Mouse (Mus musculus) limb, embryonic 10.5 days (tissue): ENCODE results near the gene Pnpla2. TPM values are rescaled to one million over a fixed set of nuclear protein-coding genes. Genes with fewer than 3 reads are reported as not detected.
"Not testable (repeated sequence)": the region's sequence is repeated elsewhere in the genome, so short reads cannot be mapped to it uniquely, and the experiment has no call there.

Experiments
- DNase-seq: peaks from one replicate; pipeline ENCODE4 v3.0.0-alpha.2; 2017; ENCODE audit warnings: low spot score
- H3K27ac ChIP-seq: fragments of 300-500 bp; sonication (generic); 2 replicates; pipeline ENCODE4 v1.5.1; 2016; ENCODE audit warnings: mild to moderate bottlenecking
- H3K27me3 ChIP-seq: fragments of 300-500 bp; sonication (generic); 2 replicates; pipeline ENCODE4 v1.6.1; 2016; ENCODE audit warnings: low read depth, mild to moderate bottlenecking; ENCODE audit not compliant: poor library complexity, severe bottlenecking
- H3K36me3 ChIP-seq: fragments of 300-500 bp; sonication (generic); 2 replicates; pipeline ENCODE4 v1.6.1; 2016; ENCODE audit warnings: mild to moderate bottlenecking, moderate library complexity
- H3K4me1 ChIP-seq: fragments of 300-500 bp; sonication (generic); 2 replicates; pipeline ENCODE4 v1.6.1; 2016
- H3K4me3 ChIP-seq: fragments of 300-500 bp; sonication (generic); 2 replicates; pipeline ENCODE4 v1.5.1; 2016; ENCODE audit warnings: mild to moderate bottlenecking, moderate library complexity
- H3K9me3 ChIP-seq: fragments of 300-500 bp; sonication (generic); replicated peaks from 2 replicates; pipeline ENCODE4 v1.6.1; 2016; ENCODE audit warnings: mild to moderate bottlenecking
- whole genome bisulfite sequencing: fragments of 180-500 bp; shearing (Covaris S2); methylation state at CpG from one replicate; pipeline ENCODE4 v1.1.7; 2016; 5-methylcytosine and 5-hydroxymethylcytosine counted together
- polyA plus RNA-seq: library from polyadenylated mRNA; unstranded; fragments of >200 nt; fragmentation: Nextera tagmentation; extraction: Ambion mirVana; gene quantifications from 2 replicates; pipeline ENCODE4 v1.2.1, GENCODE M21; 2016

Pnpla2 gene
- polyA plus RNA-seq: 11.6 and 12.4 TPM in 2 replicates

- peak; percentile 93 for DNase-seq
- H3K9me3 ChIP-seq: no peaks in the 10 kb centered on the region
- H3K27ac ChIP-seq: peak within 1 kb of the TSS; percentile 69
- H3K36me3 ChIP-seq: peaks cover 28% of the 10 kb centered on the region
- H3K4me1 ChIP-seq: peaks cover 28% of the 10 kb centered on the region
- WGBS: under 1% methylated on average over 45 of the region's 45 CpGs
- peaks cover 37% of the 10 kb centered on the region for H3K27me3 ChIP-seq
- H3K4me3 ChIP-seq: peak within 1 kb of the TSS; percentile 60
These were observed at the start of gene Pnpla2 for GRCm38 (mm10) chr7:141454967-141455551. Pnpla2 (plus strand) TSS chr7:141455198.

DNA sequence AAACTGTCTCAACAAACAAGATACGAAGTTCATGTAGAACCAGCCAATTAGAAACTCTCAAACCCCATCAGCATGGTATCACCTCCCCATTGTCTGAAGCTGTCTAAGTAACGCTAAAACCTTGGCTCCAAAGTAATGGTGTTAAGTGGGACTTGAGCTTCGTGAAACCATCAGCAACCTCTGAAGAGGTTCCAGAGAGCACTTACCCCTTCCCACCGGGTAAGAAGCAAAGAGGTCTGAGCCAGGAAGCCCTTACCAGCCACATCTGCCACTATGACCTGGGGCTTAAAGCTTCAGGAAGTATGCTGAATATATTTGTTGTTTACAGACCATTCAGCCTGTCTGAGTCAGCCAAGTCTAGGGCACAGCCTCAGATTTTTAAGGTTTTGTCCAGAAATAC is 49.5 kb upstream of the Pnpla2 start:
- Histone ChIP-seq H3K27ac (no peak overlapping the region), H3K4me1 (peaks cover 6% of the 10 kb centered on the region; the same call in 1 of the 2 replicates), H3K27me3 (no peaks in the 10 kb centered on the region), H3K36me3 (peaks cover 70% of the 10 kb centered on the region), H3K9me3 (no peaks in the 10 kb centered on the region), H3K4me3 (no peak overlapping the region)
- 84% methylated on average over 4 of the region's 4 CpGs for WGBS
- DNase-seq: no peak

DNA sequence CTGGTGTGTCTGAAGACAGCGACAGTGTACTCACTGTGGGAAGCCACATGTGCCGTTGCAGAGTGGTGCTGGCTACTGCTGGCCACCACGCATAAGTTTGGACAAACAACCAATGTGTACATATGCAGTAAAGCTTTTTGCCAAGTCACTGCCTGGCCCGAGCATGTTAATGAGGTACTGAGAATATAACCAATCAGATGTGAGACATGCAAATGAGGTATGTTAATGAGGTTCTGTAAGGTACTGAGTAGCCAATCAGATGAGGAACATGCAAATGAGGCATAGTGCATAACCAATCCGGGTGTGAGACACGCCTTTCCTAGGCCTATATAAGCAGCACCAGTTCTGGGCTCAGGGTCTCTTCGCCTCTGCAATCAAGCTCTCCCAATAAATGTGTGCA is 47.3 kb upstream of the Pnpla2 start:
- DNase-seq, H3K9me3 ChIP-seq, H3K27ac ChIP-seq, H3K27me3 ChIP-seq, H3K4me3 ChIP-seq, H3K4me1 ChIP-seq: not testable (repeated sequence)
- peaks cover 61% of the 10 kb centered on the region for H3K36me3 ChIP-seq
- 95% methylated on average over 7 of the region's 7 CpGs for WGBS

GRCm38 (mm10) chr7:141408833-141409232 is 46.2 kb upstream of the Pnpla2 start:
- no peak overlapping the region for H3K4me3 ChIP-seq

DNA sequence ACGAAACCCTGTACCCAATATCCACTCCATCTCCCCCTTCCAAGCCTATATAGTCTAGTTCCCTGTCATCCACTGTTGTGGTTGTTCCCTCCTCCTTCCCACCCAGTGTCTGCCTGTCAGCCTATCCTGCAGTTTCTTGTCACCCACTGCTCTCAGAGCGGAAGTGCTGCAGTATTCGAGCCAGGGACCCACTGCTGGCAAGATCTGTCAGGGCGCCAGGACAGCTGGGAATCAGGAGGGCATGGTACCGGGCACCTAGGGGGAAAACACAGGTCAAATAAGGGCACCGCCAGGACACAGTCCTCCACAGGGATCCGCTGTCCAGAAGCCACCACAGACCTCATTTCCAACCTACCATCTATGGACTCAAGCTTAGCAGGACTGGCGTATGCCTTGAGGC is 44.4 kb upstream of the Pnpla2 start:
- no peak overlapping the region for H3K27ac ChIP-seq
- no peak for DNase-seq
- H3K4me3 ChIP-seq: no peak overlapping the region
- 91% methylated on average over 8 of the region's 8 CpGs for WGBS
- peaks cover 22% of the 10 kb centered on the region for H3K4me1 ChIP-seq
- no peaks in the 10 kb centered on the region for H3K27me3 ChIP-seq
- H3K36me3 ChIP-seq: peaks cover 49% of the 10 kb centered on the region
- H3K9me3 ChIP-seq: no peaks in the 10 kb centered on the region

More at GRCm38 (mm10) chr7:141408833-141409232, 46.2 kb upstream of the Pnpla2 start:
- peaks cover 15% of the 10 kb centered on the region for H3K4me1 ChIP-seq
- H3K27me3 ChIP-seq: no peaks in the 10 kb centered on the region
- DNase-seq: peak; percentile 91
- no peaks in the 10 kb centered on the region for H3K9me3 ChIP-seq
- 17% methylated on average over 11 of the region's 11 CpGs for WGBS
- peak overlapping the region; percentile 42; the same call in 1 of the 2 replicates for H3K27ac ChIP-seq
- peaks cover 50% of the 10 kb centered on the region for H3K36me3 ChIP-seq

DNA sequence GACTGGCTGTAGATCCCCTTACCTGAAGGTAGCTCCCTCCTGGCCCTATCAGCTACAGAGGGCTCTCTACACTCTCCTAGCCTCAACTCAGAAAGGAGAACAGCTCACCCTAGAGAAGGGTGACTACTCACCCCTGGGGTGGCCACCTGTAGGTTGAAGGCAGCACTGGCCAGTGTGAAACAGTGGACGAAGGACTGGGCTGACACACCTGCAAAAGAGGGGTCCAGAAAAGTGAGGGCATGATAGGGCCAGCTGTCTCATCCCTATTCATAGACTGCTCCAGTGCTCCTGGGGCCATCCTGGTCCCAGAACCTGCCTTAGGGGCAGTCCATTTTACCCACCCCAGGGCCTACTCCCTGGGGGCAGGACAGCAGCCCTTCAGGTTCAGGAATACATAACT is 43.3 kb upstream of the Pnpla2 start:
- Histone ChIP-seq H3K4me3 (no peak overlapping the region), H3K36me3 (peaks cover 46% of the 10 kb centered on the region), H3K4me1 (peaks cover 22% of the 10 kb centered on the region), H3K27me3 (no peaks in the 10 kb centered on the region), H3K9me3 (no peaks in the 10 kb centered on the region), H3K27ac (no peak overlapping the region)
- DNase-seq: no peak
- 94% methylated on average over 1 of the region's 1 CpGs for WGBS

DNA sequence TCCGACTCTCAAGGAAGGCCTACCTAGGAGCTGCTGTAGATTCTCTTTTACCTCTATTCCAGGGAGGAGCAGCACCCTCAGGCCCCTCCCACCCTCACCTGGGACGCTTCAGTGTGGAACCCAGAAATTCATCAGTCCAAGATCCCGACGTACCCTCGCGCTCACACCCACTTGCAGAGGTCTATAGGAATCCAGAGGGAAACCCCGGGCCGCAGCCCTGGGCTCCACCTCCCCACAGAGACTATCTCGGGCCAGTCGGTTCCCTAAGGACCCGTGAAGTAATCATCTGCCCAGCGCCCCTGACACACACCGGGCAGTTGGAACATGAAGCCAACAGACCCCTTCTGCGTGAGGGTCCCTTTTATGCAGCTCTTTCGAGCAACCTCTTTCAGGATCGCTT is 41.7 kb upstream of the Pnpla2 start:
- no peaks in the 10 kb centered on the region for H3K27me3 ChIP-seq
- peak overlapping the region; percentile 70 for H3K4me3 ChIP-seq
- peak overlapping the region; percentile 88 for H3K27ac ChIP-seq
- WGBS: 5% methylated on average over 16 of the region's 16 CpGs
- H3K4me1 ChIP-seq: peaks cover 22% of the 10 kb centered on the region
- H3K36me3 ChIP-seq: peaks cover 35% of the 10 kb centered on the region
- peak; percentile 46 for DNase-seq
- H3K9me3 ChIP-seq: no peaks in the 10 kb centered on the region

DNA sequence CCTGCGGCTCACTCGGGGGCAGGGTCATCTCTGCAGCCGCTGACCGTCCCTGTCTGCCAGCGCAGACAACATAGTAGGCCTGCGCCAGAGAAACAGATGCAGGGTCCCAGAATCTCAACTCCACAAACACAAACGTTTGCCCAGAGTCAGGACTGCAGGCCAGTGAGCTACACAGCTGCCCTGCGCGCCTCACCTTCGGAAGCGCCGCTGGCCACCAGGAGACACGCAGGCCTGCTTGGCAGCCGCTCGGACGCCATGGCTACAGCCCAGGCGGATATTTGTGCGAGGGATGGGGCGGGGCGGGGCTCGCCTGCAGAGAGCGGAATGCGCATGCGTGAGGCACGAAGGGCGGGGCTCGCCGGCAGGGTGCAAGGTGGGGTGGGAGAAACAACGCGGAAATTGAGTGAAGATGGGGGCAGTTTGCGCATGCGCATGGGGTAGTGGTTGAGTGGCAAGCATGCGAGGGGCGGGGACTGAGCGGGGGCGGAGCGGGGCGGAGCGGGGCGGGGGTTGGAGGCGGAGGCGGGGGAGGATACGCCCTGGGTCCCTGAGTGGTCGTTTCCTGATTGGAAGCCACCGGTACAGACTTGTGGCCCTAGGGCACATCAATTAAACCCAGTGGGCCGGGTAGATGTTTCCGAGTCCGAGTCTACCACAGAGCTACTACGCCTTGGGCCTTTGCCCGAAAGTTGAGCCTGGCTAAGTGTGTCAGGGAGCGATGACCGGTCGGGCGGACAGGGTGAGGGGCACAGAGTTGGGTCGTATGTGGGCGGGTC is 41.0 kb upstream of the Pnpla2 start, which contains the start of gene Gatd1:
TSS of gene Gatd1 (minus strand) at position 328 of the 776 bp plus-strand sequence.
- peaks cover 21% of the 10 kb centered on the region for H3K4me1 ChIP-seq
- peak within 1 kb of the TSS; percentile 88 for H3K27ac ChIP-seq
- peak; percentile 100 for DNase-seq
- no peaks in the 10 kb centered on the region for H3K9me3 ChIP-seq
- H3K27me3 ChIP-seq: no peaks in the 10 kb centered on the region
- under 1% methylated on average over 56 of the region's 56 CpGs for WGBS
- peaks cover 28% of the 10 kb centered on the region for H3K36me3 ChIP-seq
- H3K4me3 ChIP-seq: peak within 1 kb of the TSS; percentile 70

GRCm38 (mm10) chr7:141416144-141416841 is 38.7 kb upstream of the Pnpla2 start:
- DNase-seq: no peak
- no peak overlapping the region for H3K4me3 ChIP-seq
- no peaks in the 10 kb centered on the region for H3K9me3 ChIP-seq
- H3K4me1 ChIP-seq: peaks cover 16% of the 10 kb centered on the region
- no peaks in the 10 kb centered on the region for H3K27me3 ChIP-seq
- H3K27ac ChIP-seq: no peak overlapping the region
- 86% methylated on average over 6 of the region's 6 CpGs for WGBS
- H3K36me3 ChIP-seq: peaks cover 5% of the 10 kb centered on the region; the same call in 1 of the 2 replicates

- no peaks in the 10 kb centered on the region for H3K27me3 ChIP-seq
- H3K27ac ChIP-seq: no peak overlapping the region
- DNase-seq: no peak
- 73% methylated on average over 8 of the region's 8 CpGs for WGBS
- H3K4me1 ChIP-seq: peaks cover 13% of the 10 kb centered on the region
- H3K4me3 ChIP-seq: no peak overlapping the region
- no peaks in the 10 kb centered on the region for H3K9me3 ChIP-seq
- H3K36me3 ChIP-seq: no peaks in the 10 kb centered on the region
These were observed 37.0 kb upstream of the Pnpla2 start for GRCm38 (mm10) chr7:141417731-141418681.

DNA sequence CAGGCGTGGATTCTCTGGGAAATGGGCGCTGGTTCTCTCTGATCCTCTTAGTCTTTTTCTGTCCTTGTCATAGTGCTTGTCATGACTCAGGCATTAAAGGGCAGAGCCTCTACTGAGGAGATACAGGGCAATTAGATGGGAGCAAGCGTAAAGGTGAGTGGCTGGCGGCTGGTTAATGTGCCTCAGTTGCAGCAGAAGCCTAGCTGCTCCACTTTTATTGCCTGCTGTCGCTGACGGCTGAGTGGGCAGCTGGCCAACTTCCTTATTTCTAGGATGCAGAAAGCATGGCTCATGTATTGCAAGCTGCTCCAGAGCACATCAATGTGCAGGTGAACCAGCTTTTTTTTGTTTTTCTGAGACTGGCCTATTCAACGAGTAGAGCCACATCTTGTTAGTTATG is 36.0 kb upstream of the Pnpla2 start:
- H3K27me3 ChIP-seq: no peaks in the 10 kb centered on the region
- H3K27ac ChIP-seq: no peak overlapping the region
- H3K4me1 ChIP-seq: peaks cover 8% of the 10 kb centered on the region
- DNase-seq: no peak
- H3K9me3 ChIP-seq: no peaks in the 10 kb centered on the region
- H3K36me3 ChIP-seq: no peaks in the 10 kb centered on the region
- WGBS: 71% methylated on average over 7 of the region's 7 CpGs
- H3K4me3 ChIP-seq: no peak overlapping the region

DNA sequence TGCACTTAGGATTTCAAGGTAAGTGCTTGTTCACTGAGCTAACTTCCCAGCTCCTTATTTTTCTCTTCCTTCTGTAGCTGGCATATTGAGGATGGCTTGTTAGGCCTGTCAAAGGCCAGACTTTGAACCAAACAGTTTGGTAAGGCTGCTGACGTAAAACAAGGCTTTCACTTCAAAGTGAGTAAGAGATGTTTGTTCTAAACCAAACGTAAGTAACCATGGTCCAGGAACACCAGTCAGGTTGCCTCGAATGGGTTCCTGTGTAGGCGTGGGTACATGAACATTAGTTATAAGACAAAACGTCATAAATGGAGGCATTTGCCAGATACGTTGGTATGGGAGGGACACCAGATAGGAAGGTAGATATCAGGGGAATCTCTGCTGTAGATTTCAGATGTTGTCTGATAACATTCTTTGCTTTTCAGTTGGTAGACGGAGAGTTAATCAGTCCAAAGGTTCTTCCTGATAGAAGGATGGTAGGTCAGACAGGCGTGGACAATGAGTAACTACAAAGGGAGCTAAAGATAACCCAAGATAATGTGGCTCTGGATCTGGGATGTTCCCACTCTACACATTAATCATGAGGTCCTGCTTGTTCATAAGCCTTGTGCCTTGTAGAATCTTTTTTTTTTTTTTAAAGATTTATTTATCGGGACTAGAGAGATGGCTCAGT is 34.8 kb upstream of the Pnpla2 start:
- Histone ChIP-seq H3K36me3 (no peaks in the 10 kb centered on the region), H3K4me1 (no peaks in the 10 kb centered on the region), H3K4me3 (no peak overlapping the region), H3K9me3 (no peaks in the 10 kb centered on the region), H3K27ac (no peak overlapping the region), H3K27me3 (no peaks in the 10 kb centered on the region)
- DNase-seq: no peak
- 83% methylated on average over 9 of the region's 9 CpGs for WGBS
